Mouse (Mus musculus): ENCODE measurements around the gene Rec114. TPM values are rescaled to one million over a fixed set of nuclear protein-coding genes. Genes with fewer than 3 reads are reported as not detected.

The Rec114 gene
- polyA plus RNA-seq, 1 experiment from 2014 or later = 6.9 TPM

- ATAC-seq (ENCODE audit: insufficient number of reproducible peaks, insufficient read depth, low FRiP score, low read depth) = no peak
- Histone ChIP-seq H3K4me3 (ENCODE audit: control insufficient read depth in 1 of 2, insufficient read depth in 1 of 2, low read depth in 1 of 2, low read length in 2 of 2) (no peak overlapping the region), H3K4me1 (ENCODE audit: control insufficient read depth in 2 of 2, insufficient read depth in 2 of 2, low read length in 2 of 2) (peaks cover 10 to 11% of the 10 kb centered on the region in 2 experiments; a peak in 3 of 4 replicates), H3K4me2 (ENCODE audit: low read length) (no peak overlapping the region), H3K9ac (ENCODE audit: low read length) (no peak overlapping the region), H3K27ac (replicated peaks in 1 of 2; ENCODE audit: control insufficient read depth in 1 of 2, insufficient read depth in 1 of 2, low read depth in 2 of 2, low read length in 2 of 2) (no peak overlapping the region), H3K9me3 (ENCODE audit: control insufficient read depth, low read length) (no peaks in the 10 kb centered on the region), H3K36me3 (ENCODE audit: control insufficient read depth, insufficient read depth, low read length) (no peaks in the 10 kb centered on the region), H3K27me3 (ENCODE audit: control insufficient read depth, insufficient read depth, low read length) (no peaks in the 10 kb centered on the region)
- WGBS = 44% methylated on average over 6 of the region's 6 CpGs
Measured at GRCm38 (mm10) chr9:58675371-58675770, 68.4 kb downstream of the Rec114 start.

- H3K9me3 ChIP-seq (ENCODE audit: control insufficient read depth, low read length) = no peaks in the 10 kb centered on the region
- H3K4me3 ChIP-seq (ENCODE audit: control insufficient read depth in 1 of 2, insufficient read depth in 1 of 2, low read depth in 1 of 2, low read length in 2 of 2) = no peak overlapping the region
- 75% methylated on average over 11 of the region's 11 CpGs for WGBS
- H3K4me1 ChIP-seq (ENCODE audit: control insufficient read depth in 2 of 2, insufficient read depth in 2 of 2, low read length in 2 of 2) = peaks cover 10 to 11% of the 10 kb centered on the region in 2 experiments; a peak in 3 of 4 replicates
- no peak overlapping the region for H3K4me2 ChIP-seq (ENCODE audit: low read length)
- H3K27ac ChIP-seq (replicated peaks in 1 of 2; ENCODE audit: control insufficient read depth in 1 of 2, insufficient read depth in 1 of 2, low read depth in 2 of 2, low read length in 2 of 2) = no peak overlapping the region
- no peak overlapping the region for H3K9ac ChIP-seq (ENCODE audit: low read length)
- no peak for ATAC-seq (ENCODE audit: insufficient number of reproducible peaks, insufficient read depth, low FRiP score, low read depth)
- H3K36me3 ChIP-seq (ENCODE audit: control insufficient read depth, insufficient read depth, low read length) = no peaks in the 10 kb centered on the region
- H3K27me3 ChIP-seq (ENCODE audit: control insufficient read depth, insufficient read depth, low read length) = no peaks in the 10 kb centered on the region
Measured at GRCm38 (mm10) chr9:58674736-58675135, 69.0 kb downstream of the Rec114 start.

GRCm38 (mm10) chr9:58672474-58672873 lies 71.3 kb downstream of the Rec114 start:
- Histone ChIP-seq H3K4me2 (ENCODE audit: low read length) (no peak overlapping the region), H3K9me3 (ENCODE audit: control insufficient read depth, low read length) (no peaks in the 10 kb centered on the region), H3K4me3 (ENCODE audit: control insufficient read depth in 1 of 2, insufficient read depth in 1 of 2, low read depth in 1 of 2, low read length in 2 of 2) (no peak overlapping the region), H3K9ac (ENCODE audit: low read length) (no peak overlapping the region), H3K27me3 (ENCODE audit: control insufficient read depth, insufficient read depth, low read length) (no peaks in the 10 kb centered on the region), H3K27ac (replicated peaks in 1 of 2; ENCODE audit: control insufficient read depth in 1 of 2, insufficient read depth in 1 of 2, low read depth in 2 of 2, low read length in 2 of 2) (peak overlapping the region; percentile 14; a peak in 1 of 4 replicates), H3K36me3 (ENCODE audit: control insufficient read depth, insufficient read depth, low read length) (no peaks in the 10 kb centered on the region), H3K4me1 (ENCODE audit: control insufficient read depth in 2 of 2, insufficient read depth in 2 of 2, low read length in 2 of 2) (peaks cover 25 to 26% of the 10 kb centered on the region in 2 experiments)
- ATAC-seq (ENCODE audit: insufficient number of reproducible peaks, insufficient read depth, low FRiP score, low read depth) = 0 out of 2 replicates have a peak, but pooled peaks have one; percentile 38
- WGBS = 11% methylated on average over 4 of the region's 4 CpGs

- Histone ChIP-seq H3K9me3 (ENCODE audit: control insufficient read depth, low read length) (no peaks in the 10 kb centered on the region), H3K4me3 (ENCODE audit: control insufficient read depth in 1 of 2, insufficient read depth in 1 of 2, low read depth in 1 of 2, low read length in 2 of 2) (no peak overlapping the region)
- 70% methylated on average over 6 of the region's 6 CpGs for WGBS
Measured at GRCm38 (mm10) chr9:58669819-58670218, 73.9 kb downstream of the Rec114 start.

GRCm38 (mm10) chr9:58669071-58669470 lies 74.7 kb downstream of the Rec114 start:
- 49% methylated on average over 3 of the region's 3 CpGs for WGBS
- Histone ChIP-seq H3K27ac (replicated peaks in 1 of 2; ENCODE audit: control insufficient read depth in 1 of 2, insufficient read depth in 1 of 2, low read depth in 2 of 2, low read length in 2 of 2) (peak overlapping the region in 1 of 2 experiments; percentile 56; a peak in 3 of 4 replicates), H3K36me3 (ENCODE audit: control insufficient read depth, insufficient read depth, low read length) (peaks cover 19% of the 10 kb centered on the region), H3K9me3 (ENCODE audit: control insufficient read depth, low read length) (no peaks in the 10 kb centered on the region), H3K27me3 (ENCODE audit: control insufficient read depth, insufficient read depth, low read length) (no peaks in the 10 kb centered on the region), H3K4me1 (ENCODE audit: control insufficient read depth in 2 of 2, insufficient read depth in 2 of 2, low read length in 2 of 2) (peaks cover 23 to 26% of the 10 kb centered on the region in 2 experiments), H3K4me2 (ENCODE audit: low read length) (no peak overlapping the region), H3K9ac (ENCODE audit: low read length) (no peak overlapping the region), H3K4me3 (ENCODE audit: control insufficient read depth in 1 of 2, insufficient read depth in 1 of 2, low read depth in 1 of 2, low read length in 2 of 2) (no peak overlapping the region)
- no peak for ATAC-seq (ENCODE audit: insufficient number of reproducible peaks, insufficient read depth, low FRiP score, low read depth)

More at GRCm38 (mm10) chr9:58669819-58670218, 73.9 kb downstream of the Rec114 start:
- Histone ChIP-seq H3K9ac (ENCODE audit: low read length) (no peak overlapping the region), H3K27me3 (ENCODE audit: control insufficient read depth, insufficient read depth, low read length) (no peaks in the 10 kb centered on the region), H3K27ac (replicated peaks in 1 of 2; ENCODE audit: control insufficient read depth in 1 of 2, insufficient read depth in 1 of 2, low read depth in 2 of 2, low read length in 2 of 2) (no peak overlapping the region), H3K4me1 (ENCODE audit: control insufficient read depth in 2 of 2, insufficient read depth in 2 of 2, low read length in 2 of 2) (peaks cover 23 to 26% of the 10 kb centered on the region in 2 experiments), H3K4me2 (ENCODE audit: low read length) (no peak overlapping the region), H3K36me3 (ENCODE audit: control insufficient read depth, insufficient read depth, low read length) (peaks cover 12% of the 10 kb centered on the region; the same call in 1 of the 2 replicates)
- no peak for ATAC-seq (ENCODE audit: insufficient number of reproducible peaks, insufficient read depth, low FRiP score, low read depth)

GRCm38 (mm10) chr9:58668171-58668570 lies 75.6 kb downstream of the Rec114 start:
- 49% methylated on average over 3 of the region's 3 CpGs for WGBS
- Histone ChIP-seq H3K27me3 (ENCODE audit: control insufficient read depth, insufficient read depth, low read length) (no peaks in the 10 kb centered on the region), H3K9me3 (ENCODE audit: control insufficient read depth, low read length) (no peaks in the 10 kb centered on the region), H3K27ac (replicated peaks in 1 of 2; ENCODE audit: control insufficient read depth in 1 of 2, insufficient read depth in 1 of 2, low read depth in 2 of 2, low read length in 2 of 2) (peak overlapping the region; percentile 36 to 56), H3K4me2 (ENCODE audit: low read length) (no peak overlapping the region), H3K9ac (ENCODE audit: low read length) (no peak overlapping the region), H3K4me3 (ENCODE audit: control insufficient read depth in 1 of 2, insufficient read depth in 1 of 2, low read depth in 1 of 2, low read length in 2 of 2) (no peak overlapping the region), H3K4me1 (ENCODE audit: control insufficient read depth in 2 of 2, insufficient read depth in 2 of 2, low read length in 2 of 2) (peaks cover 23 to 26% of the 10 kb centered on the region in 2 experiments), H3K36me3 (ENCODE audit: control insufficient read depth, insufficient read depth, low read length) (peaks cover 25% of the 10 kb centered on the region)
- peak; percentile 51; the same call in 1 of the 2 replicates for ATAC-seq (ENCODE audit: insufficient number of reproducible peaks, insufficient read depth, low FRiP score, low read depth)

GRCm38 (mm10) chr9:58667244-58667643 lies 76.5 kb downstream of the Rec114 start:
- Histone ChIP-seq H3K4me2 (ENCODE audit: low read length) (no peak overlapping the region), H3K9ac (ENCODE audit: low read length) (no peak overlapping the region), H3K4me1 (ENCODE audit: control insufficient read depth in 2 of 2, insufficient read depth in 2 of 2, low read length in 2 of 2) (peaks cover 15 to 18% of the 10 kb centered on the region in 2 experiments), H3K36me3 (ENCODE audit: control insufficient read depth, insufficient read depth, low read length) (peaks cover 34% of the 10 kb centered on the region), H3K9me3 (ENCODE audit: control insufficient read depth, low read length) (no peaks in the 10 kb centered on the region), H3K4me3 (ENCODE audit: control insufficient read depth in 1 of 2, insufficient read depth in 1 of 2, low read depth in 1 of 2, low read length in 2 of 2) (no peak overlapping the region), H3K27ac (replicated peaks in 1 of 2; ENCODE audit: control insufficient read depth in 1 of 2, insufficient read depth in 1 of 2, low read depth in 2 of 2, low read length in 2 of 2) (no peak overlapping the region), H3K27me3 (ENCODE audit: control insufficient read depth, insufficient read depth, low read length) (no peaks in the 10 kb centered on the region)
- WGBS = 90% methylated on average over 9 of the region's 9 CpGs
- no peak for ATAC-seq (ENCODE audit: insufficient number of reproducible peaks, insufficient read depth, low FRiP score, low read depth)

GRCm38 (mm10) chr9:58666191-58666590 lies 77.6 kb downstream of the Rec114 start:
- ATAC-seq (ENCODE audit: insufficient number of reproducible peaks, insufficient read depth, low FRiP score, low read depth) = no peak
- WGBS = 55% methylated on average over 9 of the region's 9 CpGs
- H3K9ac ChIP-seq (ENCODE audit: low read length) = no peak overlapping the region
- H3K9me3 ChIP-seq (ENCODE audit: control insufficient read depth, low read length) = no peaks in the 10 kb centered on the region
- peaks cover 40% of the 10 kb centered on the region for H3K36me3 ChIP-seq (ENCODE audit: control insufficient read depth, insufficient read depth, low read length)
- no peaks in the 10 kb centered on the region for H3K27me3 ChIP-seq (ENCODE audit: control insufficient read depth, insufficient read depth, low read length)
- H3K4me1 ChIP-seq (ENCODE audit: control insufficient read depth in 2 of 2, insufficient read depth in 2 of 2, low read length in 2 of 2) = peaks cover 13 to 16% of the 10 kb centered on the region in 2 experiments
- H3K4me3 ChIP-seq (ENCODE audit: control insufficient read depth in 1 of 2, insufficient read depth in 1 of 2, low read depth in 1 of 2, low read length in 2 of 2) = no peak overlapping the region
- no peak overlapping the region for H3K4me2 ChIP-seq (ENCODE audit: low read length)
- no peak overlapping the region; a peak in 1 of 4 replicates for H3K27ac ChIP-seq (replicated peaks in 1 of 2; ENCODE audit: control insufficient read depth in 1 of 2, insufficient read depth in 1 of 2, low read depth in 2 of 2, low read length in 2 of 2)

All from heart, embryonic 14.5 days (tissue).